Mouse (Mus musculus): ENCODE measurements around the gene Tal1.

Tal1 gene

GRCm38 (mm10) chr4:115101682-115102081 lies 45.5 kb downstream of the Tal1 start:
- DNase-seq (ENCODE audit: extremely low spot score, low spot score): peak; percentile 74

- no peak for DNase-seq (ENCODE audit: extremely low spot score, low spot score)
Measured at GRCm38 (mm10) chr4:115103510-115103909, 47.3 kb downstream of the Tal1 start.

- DNase-seq (ENCODE audit: extremely low spot score, low spot score): no peak
Measured at GRCm38 (mm10) chr4:115111167-115111566, 54.9 kb downstream of the Tal1 start.

GRCm38 (mm10) chr4:115113266-115113665 lies 57.0 kb downstream of the Tal1 start:
- no peak for DNase-seq (ENCODE audit: extremely low spot score, low spot score)

- no peak for DNase-seq (ENCODE audit: extremely low spot score, low spot score)
Measured at GRCm38 (mm10) chr4:115119642-115120041, 63.4 kb downstream of the Tal1 start.

GRCm38 (mm10) chr4:115121162-115121561 lies 64.9 kb downstream of the Tal1 start:
- DNase-seq (ENCODE audit: extremely low spot score, low spot score): no peak
